Mouse (Mus musculus) embryonic fibroblast, embryonic 13.5 days (primary cell): ENCODE data around the gene Pls3.

Source experiments
- CTCF ChIP-seq: IDR thresholded peaks from 2 replicates; pipeline ENCODE4 v1.5.1; 2011; ENCODE audit warnings: mild to moderate bottlenecking, control low read depth, low read length, moderate library complexity, borderline replicate concordance; ENCODE audit not compliant: insufficient read depth
- POLR2A ChIP-seq: IDR thresholded peaks from 2 replicates; pipeline ENCODE4 v1.6.1; 2011; ENCODE audit warnings: low read depth, mild to moderate bottlenecking, control low read depth, low read length, moderate library complexity

- TF ChIP-seq POLR2A (no peak), CTCF (no peak)
These were observed 60.0 kb downstream of the Pls3 start for GRCm38 (mm10) chrX:75814958-75815357.
